Mouse (Mus musculus): ENCODE results near the gene Ly6g6f. TPM values are rescaled to one million over a fixed set of nuclear protein-coding genes. Genes with fewer than 3 reads are reported as not detected.

The Ly6g6f gene
- total and polyA plus RNA-seq, 3 experiments = 0.88 to 3.0 TPM; not detected in 1

- Histone ChIP-seq H3K4me1 (ENCODE audit: control insufficient read depth in 1 of 2, insufficient read depth in 2 of 2, low read length in 2 of 2) (peaks cover 6 to 8% of the 10 kb centered on the region in 2 experiments; a peak in 3 of 4 replicates), H3K36me3 (ENCODE audit: control insufficient read depth in 1 of 2, insufficient read depth in 2 of 2, low read length in 2 of 2) (peaks cover 0 to 10% of the 10 kb centered on the region in 2 experiments; a peak in 2 of 4 replicates)
Measured at GRCm38 (mm10) chr17:35127017-35127416, 41.6 kb upstream of the Ly6g6f start.

GRCm38 (mm10) chr17:35126206-35126611 lies 40.8 kb upstream of the Ly6g6f start, which contains the start of gene D17H6S53E:
Gene D17H6S53E (plus strand): TSS chr17:35126373.
- H3K27me3 ChIP-seq (ENCODE audit: control insufficient read depth in 1 of 2, insufficient read depth in 2 of 2, low read length in 2 of 2) = no peaks in the 10 kb centered on the region
- no peaks in the 10 kb centered on the region for H3K9me3 ChIP-seq (replicated peaks; ENCODE audit: insufficient read depth, low read length)
- H3K36me3 ChIP-seq (ENCODE audit: control insufficient read depth in 1 of 2, insufficient read depth in 2 of 2, low read length in 2 of 2) = peaks cover 0 to 10% of the 10 kb centered on the region in 2 experiments; a peak in 2 of 4 replicates
- peaks cover 6 to 8% of the 10 kb centered on the region in 2 experiments; a peak in 3 of 4 replicates for H3K4me1 ChIP-seq (ENCODE audit: control insufficient read depth in 1 of 2, insufficient read depth in 2 of 2, low read length in 2 of 2)
- peak within 1 kb of the TSS; percentile 78 for H3K27ac ChIP-seq (ENCODE audit: control insufficient read depth, low read depth, low read length)
- peaks cover 33% of the 10 kb centered on the region for H3K79me2 ChIP-seq (ENCODE audit: control insufficient read depth, insufficient read depth, low read length, poor library complexity)
- peak within 1 kb of the TSS; percentile 90 to 99 for H3K4me3 ChIP-seq (ENCODE audit: control insufficient read depth in 1 of 2, insufficient read depth in 1 of 2, low read depth in 2 of 2, low read length in 2 of 2)
- DNase-seq (ENCODE audit: low read depth, low spot score) = peak; percentile 87
- H3K9ac ChIP-seq (ENCODE audit: control insufficient read depth, low read depth, low read length, poor library complexity, severe bottlenecking) = peak within 1 kb of the TSS; percentile 83
- TF ChIP-seq TBP (IDR thresholded peaks at IDR 0.05; ENCODE audit: low read depth, low read length) (0 out of 2 replicates have a peak, but pooled peaks have one; percentile 6), MYC (IDR thresholded peaks at IDR 0.05; ENCODE audit: low read depth, low read length) (peak; percentile 26; the same call in 1 of the 2 replicates), SIN3A (IDR thresholded peaks at IDR 0.05; ENCODE audit: low read length) (peak; percentile 76), POLR2A (IDR thresholded peaks at IDR 0.05; ENCODE audit: control insufficient read depth in 1 of 2, insufficient read depth in 1 of 2, low read depth in 1 of 2, low read length in 2 of 2, poor library complexity in 1 of 2) (peak; percentile 65 to 69; a peak in 3 of 4 replicates), NELFE (IDR thresholded peaks at IDR 0.05; ENCODE audit: low read depth, low read length) (peak; percentile 80), ETS1 (IDR thresholded peaks at IDR 0.05; ENCODE audit: low read depth, low read length) (peak; percentile 67; the same call in 1 of the 2 replicates), MXI1 (IDR thresholded peaks at IDR 0.05; ENCODE audit: low read depth, low read length) (peak; percentile 50; the same call in 1 of the 2 replicates), ZMIZ1 (IDR thresholded peaks at IDR 0.05; ENCODE audit: low read depth, low read length) (0 out of 2 replicates have a peak, but pooled peaks have one; percentile 40), GATA1 (IDR thresholded peaks at IDR 0.05; ENCODE audit: low read depth, low read length) (no peak), UBTF (IDR thresholded peaks at IDR 0.05; ENCODE audit: borderline replicate concordance, insufficient read depth, low read depth, low read length) (peak; percentile 80; the same call in 1 of the 2 replicates), MEF2A (IDR thresholded peaks at IDR 0.05; ENCODE audit: extremely low read depth, insufficient replicate concordance, low read depth, low read length, poor library complexity, severe bottlenecking) (no peak), NRF1 (IDR thresholded peaks at IDR 0.05; ENCODE audit: insufficient read depth, low read depth, low read length, poor library complexity, severe bottlenecking) (peak; percentile 72), SMC3 (IDR thresholded peaks at IDR 0.05; ENCODE audit: low read depth, low read length) (no peak), MAZ (IDR thresholded peaks at IDR 0.05; ENCODE audit: low read depth, low read length) (0 out of 2 replicates have a peak, but pooled peaks have one; percentile 66), CTCF (IDR thresholded peaks at IDR 0.05 in 2 of 3, conservative IDR thresholded peaks at IDR 0.05 in 1 of 3; ENCODE audit: control insufficient read depth in 1 of 3, insufficient read depth in 1 of 3, low read depth in 2 of 3, low read length in 3 of 3, poor library complexity in 1 of 3, severe bottlenecking in 1 of 3) (no peak), TCF12 (IDR thresholded peaks at IDR 0.05; ENCODE audit: low read depth, low read length) (peak; percentile 44; the same call in 1 of the 2 replicates), ELF1 (IDR thresholded peaks at IDR 0.05; ENCODE audit: low read depth, low read length) (peak; percentile 76), HCFC1 (IDR thresholded peaks at IDR 0.05; ENCODE audit: low read depth, low read length) (peak; percentile 75)

More at GRCm38 (mm10) chr17:35127017-35127416, 41.6 kb upstream of the Ly6g6f start:
- DNase-seq (ENCODE audit: low read depth, low spot score) = no peak
- peaks cover 26% of the 10 kb centered on the region for H3K79me2 ChIP-seq (ENCODE audit: control insufficient read depth, insufficient read depth, low read length, poor library complexity)
- H3K9ac ChIP-seq (ENCODE audit: control insufficient read depth, low read depth, low read length, poor library complexity, severe bottlenecking) = peak overlapping the region; percentile 83
- peak overlapping the region; percentile 78; the same call in 1 of the 2 replicates for H3K27ac ChIP-seq (ENCODE audit: control insufficient read depth, low read depth, low read length)
- peak overlapping the region; percentile 90 to 99 for H3K4me3 ChIP-seq (ENCODE audit: control insufficient read depth in 1 of 2, insufficient read depth in 1 of 2, low read depth in 2 of 2, low read length in 2 of 2)
- TF ChIP-seq ELF1 (IDR thresholded peaks at IDR 0.05; ENCODE audit: low read depth, low read length) (peak; percentile 12; the same call in 1 of the 2 replicates), ZMIZ1 (IDR thresholded peaks at IDR 0.05; ENCODE audit: low read depth, low read length) (no peak), ZNF384 (IDR thresholded peaks at IDR 0.05; ENCODE audit: low read depth, low read length) (no peak), NELFE (IDR thresholded peaks at IDR 0.05; ENCODE audit: low read depth, low read length) (no peak), BHLHE40 (IDR thresholded peaks at IDR 0.05; ENCODE audit: borderline replicate concordance, low read depth, low read length) (no peak), TBP (IDR thresholded peaks at IDR 0.05; ENCODE audit: low read depth, low read length) (no peak), MYB (IDR thresholded peaks at IDR 0.05; ENCODE audit: low read depth, low read length) (no peak), HCFC1 (IDR thresholded peaks at IDR 0.05; ENCODE audit: low read depth, low read length) (peak; percentile 28; the same call in 1 of the 2 replicates), MXI1 (IDR thresholded peaks at IDR 0.05; ENCODE audit: low read depth, low read length) (no peak), CHD1 (IDR thresholded peaks at IDR 0.05; ENCODE audit: low read depth, low read length) (no peak), POLR2AphosphoS2 (IDR thresholded peaks at IDR 0.05; ENCODE audit: low read length) (no peak), CTCF (IDR thresholded peaks at IDR 0.05 in 2 of 3, conservative IDR thresholded peaks at IDR 0.05 in 1 of 3; ENCODE audit: control insufficient read depth in 1 of 3, insufficient read depth in 1 of 3, low read depth in 2 of 3, low read length in 3 of 3, poor library complexity in 1 of 3, severe bottlenecking in 1 of 3) (no peak), RCOR1 (IDR thresholded peaks at IDR 0.05; ENCODE audit: low read depth, low read length) (no peak), MYC (IDR thresholded peaks at IDR 0.05; ENCODE audit: low read depth, low read length) (no peak), SMC3 (IDR thresholded peaks at IDR 0.05; ENCODE audit: low read depth, low read length) (no peak), JUND (IDR thresholded peaks at IDR 0.05; ENCODE audit: low read depth, low read length) (no peak)
- H3K27me3 ChIP-seq (ENCODE audit: control insufficient read depth in 1 of 2, insufficient read depth in 2 of 2, low read length in 2 of 2) = no peaks in the 10 kb centered on the region
- no peaks in the 10 kb centered on the region for H3K9me3 ChIP-seq (replicated peaks; ENCODE audit: insufficient read depth, low read length)
